Mouse (Mus musculus) liver, embryonic 12.5 days (tissue): ENCODE results near the gene Macf1. TPM values are rescaled to one million over a fixed set of nuclear protein-coding genes. Genes with fewer than 3 reads are reported as not detected.

Experiments
- ATAC-seq: fragments of 200-750 bp; cut with Nextera tagmentation; 2 replicates; pipeline ENCODE4 v1.8.0; 2017; ENCODE audit warnings: moderate number of reproducible peaks, mild to moderate bottlenecking, moderate library complexity
- H3K27ac ChIP-seq: fragments of 300-500 bp; sonication (generic); 2 replicates; pipeline ENCODE4 v1.5.1; 2016; ENCODE audit warnings: mild to moderate bottlenecking
- H3K27me3 ChIP-seq: fragments of 300-500 bp; sonication (generic); replicated peaks from 2 replicates; pipeline ENCODE4 v1.6.1; 2016; ENCODE audit warnings: mild to moderate bottlenecking, moderate library complexity
- H3K36me3 ChIP-seq: fragments of 300-500 bp; sonication (generic); 2 replicates; pipeline ENCODE4 v1.6.1; 2016; ENCODE audit warnings: mild to moderate bottlenecking, moderate library complexity
- H3K4me1 ChIP-seq: fragments of 300-500 bp; sonication (generic); 2 replicates; pipeline ENCODE4 v1.6.1; 2016
- H3K4me2 ChIP-seq: fragments of 300-500 bp; sonication (generic); 2 replicates; pipeline ENCODE4 v1.6.1; 2016; ENCODE audit warnings: mild to moderate bottlenecking, moderate library complexity
- H3K4me3 ChIP-seq: fragments of 300-500 bp; sonication (generic); 2 replicates; pipeline ENCODE4 v1.5.1; 2016; ENCODE audit warnings: mild to moderate bottlenecking, moderate library complexity
- H3K9ac ChIP-seq: fragments of 300-500 bp; sonication (generic); 2 replicates; pipeline ENCODE4 v1.6.1; 2016; ENCODE audit warnings: mild to moderate bottlenecking, moderate library complexity
- H3K9me3 ChIP-seq: fragments of 300-500 bp; sonication (generic); replicated peaks from 2 replicates; pipeline ENCODE4 v1.6.1; 2016; ENCODE audit warnings: mild to moderate bottlenecking, moderate library complexity
- WGBS: fragments of 180-500 bp; shearing (Covaris S2); methylation state at CpG from one replicate; pipeline ENCODE4 v1.1.7; 2016; ENCODE audit not compliant: insufficient replicate concordance; 5-methylcytosine and 5-hydroxymethylcytosine counted together
- polyA plus RNA-seq: library from polyadenylated mRNA; unstranded; fragments of >200 nt; fragmentation: Nextera tagmentation; extraction: Ambion mirVana; gene quantifications from 2 replicates; pipeline ENCODE4 v1.2.1, GENCODE M21; 2016

The Macf1 gene
- polyA plus RNA-seq, 1 experiment from 2014 or later: 15.1 TPM

DNA sequence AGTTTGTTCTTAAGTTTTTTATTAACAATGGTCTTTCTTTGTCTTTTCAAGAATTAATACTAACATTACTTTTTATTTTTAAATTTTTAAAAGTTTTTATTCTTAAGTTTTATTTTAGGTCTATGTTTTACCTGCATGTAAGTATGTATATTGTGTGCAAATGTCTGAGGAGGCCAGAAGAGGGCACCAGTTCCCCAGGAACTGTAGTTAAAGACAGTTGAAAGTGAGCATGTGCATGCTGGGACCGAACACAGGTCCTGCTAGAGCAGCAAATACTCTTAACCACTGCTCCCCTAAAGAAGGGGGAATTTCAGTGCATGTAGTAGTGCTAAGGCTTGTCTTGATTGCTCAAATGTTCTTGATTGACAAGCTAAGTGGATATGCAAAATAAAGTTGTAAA lies 77.0 kb downstream of the Macf1 start:
- no peaks in the 10 kb centered on the region; the same call in 1 of the 2 replicates for H3K36me3 ChIP-seq
- no peaks in the 10 kb centered on the region for H3K27me3 ChIP-seq
- peaks cover 4% of the 10 kb centered on the region; the same call in 1 of the 2 replicates for H3K9me3 ChIP-seq
- H3K9ac ChIP-seq: no peak overlapping the region
- no peak overlapping the region for H3K27ac ChIP-seq
- WGBS: 68% methylated on average over 1 of the region's 1 CpGs
- H3K4me2 ChIP-seq: no peak overlapping the region
- no peak for ATAC-seq
- H3K4me1 ChIP-seq: no peaks in the 10 kb centered on the region
- H3K4me3 ChIP-seq: no peak overlapping the region

DNA sequence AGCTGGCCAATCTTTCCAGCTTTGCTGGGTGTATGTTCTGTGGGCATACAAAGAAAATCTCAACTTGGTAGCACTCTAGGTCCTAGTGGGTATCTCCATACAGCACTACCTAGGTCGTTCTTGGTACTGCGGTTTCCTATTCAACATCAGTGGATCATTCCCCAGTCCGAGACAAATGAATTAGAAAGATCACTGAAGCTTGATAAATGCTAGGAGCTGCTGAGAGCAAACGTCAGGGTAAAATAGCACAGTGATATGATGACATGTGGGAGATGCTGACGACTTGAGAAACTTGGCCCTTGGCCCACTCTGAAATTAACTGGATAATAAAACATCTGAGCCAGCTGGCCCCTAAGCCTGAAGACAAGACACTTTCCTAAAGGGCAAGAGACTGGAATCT lies 78.2 kb downstream of the Macf1 start:
- no peak for ATAC-seq
- H3K9me3 ChIP-seq: peaks cover 4% of the 10 kb centered on the region; the same call in 1 of the 2 replicates
- no peak overlapping the region for H3K9ac ChIP-seq
- whole genome bisulfite sequencing: 57% methylated on average over 5 of the region's 5 CpGs
- no peaks in the 10 kb centered on the region for H3K4me1 ChIP-seq
- H3K27ac ChIP-seq: no peak overlapping the region
- no peaks in the 10 kb centered on the region for H3K27me3 ChIP-seq
- H3K4me2 ChIP-seq: no peak overlapping the region
- H3K36me3 ChIP-seq: no peaks in the 10 kb centered on the region; the same call in 1 of the 2 replicates
- no peak overlapping the region for H3K4me3 ChIP-seq

DNA sequence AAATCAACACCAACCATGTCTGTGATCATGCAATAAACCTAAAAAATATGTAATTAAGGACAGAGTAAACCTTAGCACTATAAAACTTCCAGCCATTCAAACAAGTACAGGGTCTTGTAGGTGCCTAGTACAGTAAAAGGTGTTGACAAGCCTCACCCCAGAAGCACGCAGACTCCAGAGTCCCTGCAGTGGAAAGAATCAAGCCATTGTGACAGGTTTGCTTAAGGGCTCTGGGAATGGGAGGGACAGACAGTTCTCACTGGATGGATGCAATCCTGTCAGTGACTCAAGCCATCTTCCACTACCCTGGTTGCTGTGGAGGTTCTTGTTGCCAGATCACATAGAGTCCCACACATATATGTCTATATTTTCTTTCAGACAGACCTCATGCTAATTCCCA lies 78.9 kb downstream of the Macf1 start:
- no peak for ATAC-seq
- H3K36me3 ChIP-seq: no peaks in the 10 kb centered on the region; the same call in 1 of the 2 replicates
- H3K9me3 ChIP-seq: peaks cover 4% of the 10 kb centered on the region; the same call in 1 of the 2 replicates
- no peaks in the 10 kb centered on the region for H3K27me3 ChIP-seq
- WGBS: 76% methylated on average over 1 of the region's 1 CpGs
- H3K4me3 ChIP-seq: no peak overlapping the region
- H3K27ac ChIP-seq: no peak overlapping the region
- H3K4me1 ChIP-seq: no peaks in the 10 kb centered on the region
- H3K4me2 ChIP-seq: no peak overlapping the region
- no peak overlapping the region for H3K9ac ChIP-seq

DNA sequence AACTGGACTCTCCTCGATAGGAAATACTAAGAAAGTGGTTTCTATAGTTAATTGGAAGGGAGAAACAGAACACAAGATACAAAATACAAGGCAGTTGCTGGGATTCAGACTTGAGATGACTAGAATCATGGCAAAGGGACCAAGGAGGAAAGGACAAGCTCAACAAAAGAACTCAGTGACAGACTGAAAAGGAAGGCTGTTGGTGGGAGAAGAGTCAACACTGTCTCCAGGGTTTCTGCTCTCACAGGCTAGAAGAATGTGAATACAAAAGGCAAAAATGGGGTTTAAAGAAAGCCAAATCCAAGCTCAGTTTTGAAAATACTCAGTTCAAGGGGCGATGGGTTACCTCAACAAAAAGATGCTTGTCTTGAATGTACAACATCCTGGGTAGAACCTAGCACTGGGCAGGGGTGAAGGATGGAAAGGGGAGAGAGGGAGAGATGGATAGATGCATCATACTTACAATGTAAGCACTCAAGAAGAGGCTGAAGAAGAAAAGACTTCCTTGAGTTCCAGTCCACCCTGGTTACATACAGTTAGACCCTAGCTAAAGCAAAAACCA lies 81.4 kb downstream of the Macf1 start:
- H3K27me3 ChIP-seq: no peaks in the 10 kb centered on the region
- 50% methylated on average over 2 of the region's 2 CpGs for WGBS
- peaks cover 4% of the 10 kb centered on the region; the same call in 1 of the 2 replicates for H3K4me1 ChIP-seq
- H3K4me2 ChIP-seq: no peak overlapping the region
- H3K27ac ChIP-seq: no peak overlapping the region
- peaks cover 4% of the 10 kb centered on the region; the same call in 1 of the 2 replicates for H3K9me3 ChIP-seq
- no peak overlapping the region for H3K4me3 ChIP-seq
- ATAC-seq: no peak
- no peak overlapping the region for H3K9ac ChIP-seq
- H3K36me3 ChIP-seq: no peaks in the 10 kb centered on the region; the same call in 1 of the 2 replicates

DNA sequence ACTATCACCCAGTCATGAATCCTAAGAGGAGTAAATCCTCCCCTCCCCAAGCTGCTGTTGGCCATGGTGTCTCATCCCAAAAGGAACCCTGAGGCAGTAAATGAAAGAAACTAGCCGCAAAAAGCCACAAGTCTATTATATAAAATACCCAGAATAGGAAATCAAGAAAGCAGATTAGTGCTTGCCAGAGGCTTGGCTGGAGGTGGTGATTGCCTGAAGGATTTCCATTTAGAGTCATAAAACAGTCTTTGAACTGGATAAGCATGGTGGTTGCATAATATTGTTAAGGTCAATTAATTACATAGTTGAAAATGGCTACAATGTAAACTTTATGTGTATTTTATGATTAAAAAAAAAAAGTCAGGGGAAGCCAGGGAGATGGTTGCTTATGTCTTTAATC lies 83.1 kb downstream of the Macf1 start:
- no peaks in the 10 kb centered on the region for H3K27me3 ChIP-seq
- no peak overlapping the region for H3K4me3 ChIP-seq
- no peak overlapping the region for H3K9ac ChIP-seq
- H3K36me3 ChIP-seq: no peaks in the 10 kb centered on the region
- no peaks in the 10 kb centered on the region for H3K9me3 ChIP-seq
- 74% methylated on average over 1 of the region's 1 CpGs for WGBS
- peaks cover 4% of the 10 kb centered on the region; the same call in 1 of the 2 replicates for H3K4me1 ChIP-seq
- H3K4me2 ChIP-seq: no peak overlapping the region
- ATAC-seq: no peak
- H3K27ac ChIP-seq: no peak overlapping the region

DNA sequence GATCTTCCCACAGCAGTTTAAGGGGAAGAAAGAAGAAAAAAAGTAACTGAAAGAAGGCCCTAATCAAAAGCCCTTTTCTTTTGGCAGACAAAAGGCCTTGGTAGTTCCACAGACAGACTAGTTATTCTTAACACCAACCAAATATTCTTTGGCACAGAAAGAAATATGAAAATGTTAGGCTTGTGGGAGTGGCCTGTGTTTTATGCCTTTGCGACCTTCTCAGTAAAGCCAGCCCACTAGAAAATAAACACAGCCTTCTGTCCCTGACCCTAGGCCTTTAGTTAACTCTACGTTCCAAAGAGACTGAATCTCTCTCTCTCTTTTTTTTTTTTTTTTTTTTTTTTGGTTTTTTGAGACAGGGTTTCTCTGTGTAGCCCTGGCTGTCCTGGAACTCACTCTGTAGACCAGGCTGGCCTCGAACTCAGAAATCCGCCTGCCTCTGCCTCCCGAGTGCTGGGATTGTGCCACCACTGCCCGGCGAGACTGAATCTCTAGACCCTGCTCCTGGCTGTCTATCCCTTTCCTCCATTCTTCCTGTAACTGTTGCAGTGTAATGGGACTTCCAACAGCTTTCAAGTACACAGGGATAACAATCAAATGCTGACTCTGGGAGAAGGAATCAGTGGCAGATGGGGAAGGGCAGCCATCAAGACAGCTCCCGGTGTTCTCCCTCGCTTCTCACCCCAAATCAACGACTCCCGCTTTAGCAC lies 85.5 kb downstream of the Macf1 start:
- Histone ChIP-seq H3K4me1 (peaks cover 21% of the 10 kb centered on the region), H3K9me3 (no peaks in the 10 kb centered on the region), H3K4me3 (no peak overlapping the region), H3K27ac (no peak overlapping the region), H3K27me3 (no peaks in the 10 kb centered on the region), H3K9ac (no peak overlapping the region), H3K36me3 (no peaks in the 10 kb centered on the region), H3K4me2 (no peak overlapping the region)
- ATAC-seq: no peak
- 69% methylated on average over 11 of the region's 11 CpGs for WGBS

DNA sequence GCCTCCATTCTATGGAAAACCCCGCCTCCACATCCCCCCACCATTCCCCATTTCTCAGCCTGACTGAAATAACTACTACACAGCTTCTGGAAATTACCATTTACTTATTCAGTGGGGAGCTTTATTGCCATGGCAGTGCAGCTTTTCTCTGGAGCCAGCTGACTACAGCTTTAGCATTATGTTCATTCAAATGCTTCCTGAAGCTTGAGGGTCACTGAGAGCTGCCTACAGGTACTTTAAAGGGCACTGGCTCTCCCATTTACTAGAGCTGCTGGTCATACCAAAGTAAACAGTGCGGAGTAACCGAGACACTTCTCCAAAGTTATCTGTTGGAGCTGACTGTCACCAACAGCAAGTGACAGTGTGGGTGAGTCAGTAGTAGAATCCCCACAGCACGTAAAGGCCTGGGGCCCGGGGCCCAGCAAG lies 89.8 kb downstream of the Macf1 start:
- no peak overlapping the region for H3K27ac ChIP-seq

DNA sequence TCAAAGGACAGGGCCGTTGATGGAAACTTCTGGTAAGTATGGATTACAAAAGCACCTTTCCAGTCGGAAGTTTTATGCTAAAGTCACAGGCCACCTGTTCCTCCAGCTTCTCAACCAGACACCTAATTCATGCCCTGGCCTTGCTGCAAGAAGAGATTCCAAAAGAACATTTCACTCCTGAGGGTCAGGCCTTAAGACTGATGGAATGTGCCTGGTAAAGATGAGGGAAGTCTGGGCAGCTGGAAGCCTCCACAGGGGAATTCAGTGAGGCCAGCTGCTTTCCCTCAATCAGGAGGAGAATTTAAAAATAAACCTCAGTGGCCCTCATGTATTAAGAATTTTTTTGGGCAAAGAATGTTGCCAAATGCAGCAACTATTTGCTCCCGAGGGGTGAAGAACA lies 90.5 kb downstream of the Macf1 start:
- ATAC-seq: no peak
- no peaks in the 10 kb centered on the region for H3K27me3 ChIP-seq
- no peak overlapping the region for H3K27ac ChIP-seq
- peaks cover 29% of the 10 kb centered on the region for H3K4me1 ChIP-seq
- H3K36me3 ChIP-seq: no peaks in the 10 kb centered on the region
- no peak overlapping the region for H3K4me3 ChIP-seq
- H3K9ac ChIP-seq: no peak overlapping the region
- H3K4me2 ChIP-seq: no peak overlapping the region
- no peaks in the 10 kb centered on the region for H3K9me3 ChIP-seq
- 62% methylated on average over 3 of the region's 3 CpGs for WGBS

More for the DNA sequence above, 89.8 kb downstream of the Macf1 start:
- Histone ChIP-seq H3K9ac (no peak overlapping the region), H3K9me3 (no peaks in the 10 kb centered on the region), H3K27me3 (no peaks in the 10 kb centered on the region), H3K4me2 (no peak overlapping the region), H3K36me3 (no peaks in the 10 kb centered on the region), H3K4me1 (peaks cover 29% of the 10 kb centered on the region), H3K4me3 (no peak overlapping the region)
- 61% methylated on average over 5 of the region's 5 CpGs for WGBS
- no peak for ATAC-seq

DNA sequence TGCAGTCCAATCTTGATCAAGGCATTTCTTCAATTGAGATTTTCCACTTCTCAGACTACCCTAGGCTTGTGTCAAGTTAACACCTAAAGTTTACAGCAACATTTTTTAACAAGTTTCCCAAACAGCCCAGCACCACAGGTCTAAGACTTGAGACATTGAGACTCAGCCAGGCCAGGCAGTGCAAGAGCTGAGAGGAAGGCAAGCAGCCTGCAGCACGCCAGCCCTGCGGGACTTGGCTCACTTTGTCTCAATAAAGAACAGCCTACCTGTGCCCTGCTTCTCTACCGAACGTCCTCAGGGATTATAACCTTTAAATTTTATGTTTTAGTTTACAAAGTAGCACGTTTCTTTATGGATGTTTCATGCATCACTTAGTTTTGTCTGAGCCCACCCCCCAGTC lies 92.1 kb downstream of the Macf1 start:
- H3K9ac ChIP-seq: no peak overlapping the region
- H3K4me1 ChIP-seq: peaks cover 25% of the 10 kb centered on the region
- H3K27ac ChIP-seq: no peak overlapping the region
- 76% methylated on average over 5 of the region's 5 CpGs for WGBS
- H3K9me3 ChIP-seq: no peaks in the 10 kb centered on the region
- no peaks in the 10 kb centered on the region for H3K36me3 ChIP-seq
- no peak for ATAC-seq
- H3K27me3 ChIP-seq: no peaks in the 10 kb centered on the region
- no peak overlapping the region for H3K4me2 ChIP-seq
- H3K4me3 ChIP-seq: no peak overlapping the region

DNA sequence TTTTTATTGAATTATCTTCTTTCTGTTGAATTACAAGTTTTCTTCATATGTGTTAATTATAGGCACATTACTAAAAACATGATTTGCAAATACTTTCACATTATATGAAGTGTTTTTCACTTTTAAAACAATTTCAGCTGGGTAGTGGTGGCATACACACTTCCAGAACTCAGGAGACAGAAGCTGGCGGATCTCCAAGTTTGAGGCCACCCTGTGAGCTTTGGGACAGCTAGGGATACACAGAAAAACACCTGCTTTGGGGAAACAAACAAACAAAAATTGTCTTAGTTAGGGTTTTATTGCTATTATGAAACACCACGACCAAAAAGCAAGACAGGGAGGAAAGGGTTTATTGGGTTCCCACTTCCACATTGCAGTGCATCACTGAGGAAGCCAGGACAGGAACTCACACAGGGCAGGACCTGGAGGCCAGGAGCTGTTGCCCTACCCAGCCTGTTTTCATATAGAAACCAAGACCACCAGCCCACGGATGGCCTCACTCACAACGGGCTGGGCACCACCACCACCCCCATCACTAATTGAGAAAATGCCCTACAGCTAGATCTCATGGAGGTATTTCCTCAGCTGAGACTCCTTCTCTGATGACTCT lies 93.0 kb downstream of the Macf1 start:
- Histone ChIP-seq H3K4me1 (peaks cover 25% of the 10 kb centered on the region), H3K9ac (no peak overlapping the region)
- WGBS: 48% methylated on average over 4 of the region's 4 CpGs

DNA sequence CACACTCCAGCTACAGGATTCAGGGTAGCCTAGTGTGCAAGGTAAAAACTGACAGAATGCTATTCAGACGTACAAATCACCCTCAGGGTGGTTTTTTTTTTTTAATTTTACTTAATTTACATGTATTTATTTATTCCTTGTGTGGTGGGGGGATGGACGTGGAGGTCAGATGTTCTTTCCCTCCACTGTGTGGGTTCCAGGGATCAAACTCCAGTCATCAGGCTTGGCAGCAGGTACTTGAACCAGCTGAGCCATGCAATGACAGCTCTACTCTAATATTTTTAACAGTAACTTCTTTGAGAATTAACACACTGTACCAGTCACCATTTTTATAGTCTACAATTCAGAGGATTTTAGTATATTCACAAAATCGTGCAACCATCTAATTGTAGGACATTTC lies 94.7 kb downstream of the Macf1 start:
- 53% methylated on average over 3 of the region's 3 CpGs for WGBS
- Histone ChIP-seq H3K9ac (no peak overlapping the region), H3K4me2 (no peak overlapping the region), H3K4me1 (peaks cover 24% of the 10 kb centered on the region), H3K4me3 (no peak overlapping the region), H3K36me3 (no peaks in the 10 kb centered on the region), H3K27me3 (no peaks in the 10 kb centered on the region), H3K27ac (no peak overlapping the region), H3K9me3 (no peaks in the 10 kb centered on the region)
- no peak for ATAC-seq

More for the DNA sequence above, 93.0 kb downstream of the Macf1 start:
- Histone ChIP-seq H3K27ac (no peak overlapping the region), H3K9me3 (no peaks in the 10 kb centered on the region), H3K27me3 (no peaks in the 10 kb centered on the region), H3K36me3 (no peaks in the 10 kb centered on the region), H3K4me2 (no peak overlapping the region), H3K4me3 (no peak overlapping the region)
- no peak for ATAC-seq
